Mouse (Mus musculus) C2C12 (cell line): ENCODE data around the gene Fermt2.

Experiments
- CEBPB ChIP-seq: IDR thresholded peaks from one replicate; pipeline ENCODE4 v1.6.1; 2011; ENCODE audit warnings: low read depth, mild to moderate bottlenecking, control low read depth, moderate library complexity
- CTCF ChIP-seq: IDR thresholded peaks from one replicate; pipeline ENCODE4 v1.5.1; 2011; ENCODE audit not compliant: control insufficient read depth, insufficient read depth, insufficient read length
- FOSL1 ChIP-seq: IDR thresholded peaks from one replicate; pipeline ENCODE4 v1.8.0; 2011; ENCODE audit warnings: mild to moderate bottlenecking, low read length; ENCODE audit not compliant: poor library complexity, insufficient read depth, severe bottlenecking
- MAX ChIP-seq: IDR thresholded peaks from one replicate; pipeline ENCODE4 v1.6.1; 2011; ENCODE audit warnings: mild to moderate bottlenecking, control low read depth
- MYOD1 ChIP-seq: IDR thresholded peaks from one replicate; pipeline ENCODE4 v1.6.1; 2011; ENCODE audit warnings: low read depth; ENCODE audit not compliant: control insufficient read depth, insufficient read length
- MYOG ChIP-seq: IDR thresholded peaks from one replicate; pipeline ENCODE4 v1.6.1; 2011; ENCODE audit not compliant: control insufficient read depth, insufficient read length; ENCODE audit errors: extremely low read depth
- USF1 ChIP-seq: IDR thresholded peaks from one replicate; pipeline ENCODE4 v1.6.1; 2011; ENCODE audit warnings: low read depth, mild to moderate bottlenecking, control low read depth, moderate library complexity

DNA sequence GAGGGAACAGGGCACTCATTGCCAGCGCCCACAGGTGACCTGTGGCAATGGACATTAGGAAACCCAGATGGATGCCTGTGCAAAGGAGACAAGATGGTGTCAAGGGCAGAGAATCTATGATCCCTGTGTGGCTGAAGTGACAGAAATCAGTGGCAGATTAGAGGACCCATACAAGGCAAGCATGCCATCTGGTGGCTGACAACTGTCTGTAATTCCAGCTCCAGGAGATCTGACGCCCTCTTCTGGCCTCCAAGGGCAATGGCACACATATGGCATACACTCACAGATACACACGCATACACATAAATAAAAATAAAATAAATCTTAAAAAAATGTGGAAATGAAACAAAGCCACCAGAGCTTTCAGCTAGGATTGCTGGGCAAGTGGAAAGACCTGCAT, 18.2 kb upstream of the Fermt2 start:
- TF ChIP-seq CTCF (no peak), MAX (no peak), MYOD1 (no peak), CEBPB (no peak), USF1 (no peak), FOSL1 (no peak), MYOG (no peak)
